Mouse (Mus musculus): ENCODE measurements around the gene Nabp1.

- TF ChIP-seq CTCF (IDR thresholded peaks at IDR 0.05; ENCODE audit: insufficient read depth, low read length) (no peak), POLR2A (IDR thresholded peaks at IDR 0.05; ENCODE audit: borderline replicate concordance, extremely low read depth, low read depth, low read length) (no peak)
Measured at GRCm38 (mm10) chr1:51520246-51520780, 42.1 kb upstream of the Nabp1 start.
